Mouse (Mus musculus) limb, embryonic 13.5 days (tissue): Measurements from ENCODE around the gene Zfp960. TPM values are rescaled to one million over a fixed set of nuclear protein-coding genes. Genes with fewer than 3 reads are reported as not detected.
"Not testable (repeated sequence)": the region's sequence is repeated elsewhere in the genome, so short reads cannot be mapped to it uniquely, and the experiment has no call there.

Experiments
- ATAC-seq: fragments of 200-750 bp; cut with Nextera tagmentation; 2 replicates; pipeline ENCODE4 v1.8.0; 2017; ENCODE audit warnings: low read depth, moderate number of reproducible peaks, moderate TSS enrichment; ENCODE audit not compliant: low FRiP score
- H3K27ac ChIP-seq: fragments of 300-500 bp; sonication (generic); 2 replicates; pipeline ENCODE4 v1.5.1; 2015; ENCODE audit warnings: inconsistent platforms, mild to moderate bottlenecking, moderate library complexity
- H3K27me3 ChIP-seq: fragments of 300-500 bp; sonication (generic); 2 replicates; pipeline ENCODE4 v1.6.1; 2015; ENCODE audit warnings: mild to moderate bottlenecking, inconsistent platforms
- H3K36me3 ChIP-seq: fragments of 300-500 bp; sonication (generic); 2 replicates; pipeline ENCODE4 v1.6.1; 2015; ENCODE audit warnings: inconsistent platforms, mild to moderate bottlenecking, moderate library complexity
- H3K4me1 ChIP-seq: fragments of 300-500 bp; sonication (generic); 2 replicates; pipeline ENCODE4 v1.6.1; 2015; ENCODE audit warnings: inconsistent platforms
- H3K4me2 ChIP-seq: fragments of 300-500 bp; sonication (generic); replicated peaks from 2 replicates; pipeline ENCODE4 v1.6.1; 2015; ENCODE audit warnings: inconsistent platforms, mild to moderate bottlenecking, moderate library complexity
- H3K4me3 ChIP-seq: fragments of 300-500 bp; sonication (generic); 2 replicates; pipeline ENCODE4 v1.5.1; 2015; ENCODE audit warnings: moderate library complexity, mild to moderate bottlenecking, inconsistent platforms
- H3K9ac ChIP-seq: fragments of 300-500 bp; sonication (generic); 2 replicates; pipeline ENCODE4 v1.6.1; 2015; ENCODE audit warnings: mild to moderate bottlenecking, inconsistent platforms
- H3K9me3 ChIP-seq: fragments of 300-500 bp; sonication (generic); 2 replicates; pipeline ENCODE4 v1.6.1; 2016; ENCODE audit warnings: inconsistent platforms
- WGBS: fragments of 180-500 bp; shearing (Covaris S2); methylation state at CpG from one replicate; pipeline ENCODE4 v1.1.7; 2015; 5-methylcytosine and 5-hydroxymethylcytosine counted together
- polyA plus RNA-seq: library from polyadenylated mRNA; unstranded; fragments of >200 nt; fragmentation: Nextera tagmentation; extraction: Ambion mirVana; gene quantifications from 2 replicates; pipeline ENCODE4 v1.2.1, GENCODE M21; 2015

Gene Zfp960
- polyA plus RNA-seq = 5.8 and 6.2 TPM in 2 replicates

- 1% methylated on average over 20 of the region's 21 CpGs for WGBS
These were observed at the start of gene Zfp960 for GRCm38 (mm10) chr17:17063628-17064494. Gene Zfp960 (plus strand): TSS chr17:17064113.

DNA sequence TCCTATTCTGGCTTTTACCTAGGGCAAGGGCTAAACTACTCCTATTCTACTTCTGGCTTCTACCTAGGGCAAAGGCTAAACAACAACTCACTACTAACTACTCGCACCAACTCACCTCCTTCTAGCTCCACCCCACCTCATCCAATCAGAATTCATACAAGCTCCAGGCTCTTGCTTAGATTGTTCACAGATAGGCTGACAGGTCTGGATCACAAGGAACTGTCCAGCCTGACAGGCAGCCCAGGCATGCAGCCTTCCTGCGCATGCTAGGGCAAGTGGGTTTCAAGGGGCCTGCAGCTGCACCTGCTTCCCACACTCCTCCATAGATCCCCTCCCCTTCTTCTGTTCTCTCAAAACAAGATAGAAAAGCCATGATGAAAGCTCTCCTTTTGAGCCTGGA lies 45.8 kb upstream of the Zfp960 start:
- not testable (repeated sequence) for H3K27me3 ChIP-seq, H3K4me2 ChIP-seq, ATAC-seq, H3K27ac ChIP-seq, H3K4me3 ChIP-seq, H3K4me1 ChIP-seq, H3K9ac ChIP-seq
- peaks cover 25% of the 10 kb centered on the region for H3K9me3 ChIP-seq
- H3K36me3 ChIP-seq = peaks cover 15% of the 10 kb centered on the region
- WGBS = 91% methylated on average over 2 of the region's 2 CpGs

More at GRCm38 (mm10) chr17:17063628-17064494, at the start of gene Zfp960:
- H3K9ac ChIP-seq = peak within 1 kb of the TSS; percentile 51
- not testable (repeated sequence) for H3K36me3 ChIP-seq, H3K27ac ChIP-seq, H3K4me1 ChIP-seq, H3K9me3 ChIP-seq, H3K27me3 ChIP-seq
- peak within 1 kb of the TSS; percentile 52 for H3K4me3 ChIP-seq
- ATAC-seq = peak; percentile 99
- peak within 1 kb of the TSS; percentile 59 for H3K4me2 ChIP-seq

DNA sequence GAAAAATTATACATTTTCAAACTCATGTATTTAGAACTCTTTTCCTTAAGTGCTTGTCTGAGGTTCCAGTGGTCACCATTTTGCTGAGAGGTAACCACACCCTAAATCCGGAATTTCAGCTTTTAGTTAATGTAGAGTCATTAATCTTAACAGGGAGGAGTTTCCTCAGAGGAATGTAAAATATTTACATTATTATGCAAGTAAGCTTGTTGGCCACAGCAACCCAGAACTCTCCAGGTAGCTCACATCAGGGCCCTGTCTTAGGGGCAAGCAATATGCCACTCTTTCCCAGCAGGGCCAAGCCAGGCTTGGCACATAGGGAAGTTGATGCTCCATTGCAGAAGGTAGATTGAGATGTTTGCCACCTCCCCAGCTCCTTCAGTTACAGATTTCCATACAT lies 4.3 kb upstream of the Zfp960 start:
- not testable (repeated sequence) for H3K9ac ChIP-seq, H3K27me3 ChIP-seq, H3K4me1 ChIP-seq, H3K27ac ChIP-seq, H3K4me3 ChIP-seq, H3K36me3 ChIP-seq, H3K9me3 ChIP-seq, H3K4me2 ChIP-seq, ATAC-seq
- WGBS = 68% methylated on average over 1 of the region's 1 CpGs

- H3K4me3 ChIP-seq, H3K36me3 ChIP-seq, H3K4me1 ChIP-seq, H3K4me2 ChIP-seq, H3K9me3 ChIP-seq, H3K27me3 ChIP-seq, H3K27ac ChIP-seq, H3K9ac ChIP-seq: not testable (repeated sequence)
- peak; percentile 95 for ATAC-seq
- WGBS = no CpG with 5 or more reads among the region's 8 CpGs
These were observed 57.1 kb downstream of the Zfp960 start, which contains the start of gene Zfp97 for GRCm38 (mm10) chr17:17120830-17121502. Gene Zfp97 (plus strand): TSS chr17:17121415.

Other genes starting within 250 kb of the Zfp960 start
- 5.7 and 6.1 TPM in 2 replicates for gene Zfp97, start 57.3 kb downstream of the Zfp960 start, polyA plus RNA-seq